Mouse (Mus musculus) MEL-GATA-1-ER (cell line): ENCODE measurements around the gene Tgfbr2.

Experiments
- DNase-seq: peaks from one replicate; pipeline ENCODE4 v3.0.0-alpha.2; 2012; ENCODE audit warnings: low read depth; ENCODE audit errors: extremely low read depth

Gene Tgfbr2

GRCm38 (mm10) chr9:116193889-116194450 lies 18.8 kb upstream of the Tgfbr2 start:
- DNase-seq, result no peak

GRCm38 (mm10) chr9:116193535-116193881 lies 18.3 kb upstream of the Tgfbr2 start:
- no peak for DNase-seq

GRCm38 (mm10) chr9:116192826-116193534 lies 17.8 kb upstream of the Tgfbr2 start:
- no peak for DNase-seq

- no peak for DNase-seq
Measured at GRCm38 (mm10) chr9:116192253-116192652, 17.1 kb upstream of the Tgfbr2 start.

- no peak for DNase-seq
Measured at GRCm38 (mm10) chr9:116189831-116190230, 14.7 kb upstream of the Tgfbr2 start.

GRCm38 (mm10) chr9:116188952-116189666 lies 13.9 kb upstream of the Tgfbr2 start:
- DNase-seq, result no peak

GRCm38 (mm10) chr9:116187181-116187731 lies 12.1 kb upstream of the Tgfbr2 start:
- DNase-seq, result no peak

GRCm38 (mm10) chr9:116184903-116185302 lies 9.7 kb upstream of the Tgfbr2 start:
- DNase-seq, result no peak

GRCm38 (mm10) chr9:116183035-116183434 lies 7.9 kb upstream of the Tgfbr2 start:
- DNase-seq, result no peak

GRCm38 (mm10) chr9:116181608-116182007 lies 6.4 kb upstream of the Tgfbr2 start:
- no peak for DNase-seq

GRCm38 (mm10) chr9:116178151-116178550 lies 3.0 kb upstream of the Tgfbr2 start:
- no peak for DNase-seq

GRCm38 (mm10) chr9:116177108-116177507 lies 1.9 kb upstream of the Tgfbr2 start:
- no peak for DNase-seq

GRCm38 (mm10) chr9:116175488-116176115 lies 442 bp upstream of the Tgfbr2 start:
- DNase-seq, result no peak

GRCm38 (mm10) chr9:116173473-116174170 lies 1.5 kb downstream of the Tgfbr2 start:
- no peak for DNase-seq

GRCm38 (mm10) chr9:116173059-116173458 lies 2.1 kb downstream of the Tgfbr2 start:
- DNase-seq, result no peak

- DNase-seq, result no peak
Measured at GRCm38 (mm10) chr9:116169067-116169466, 6.1 kb downstream of the Tgfbr2 start.

- no peak for DNase-seq
Measured at GRCm38 (mm10) chr9:116167304-116167880, 7.8 kb downstream of the Tgfbr2 start.

- DNase-seq, result no peak
Measured at GRCm38 (mm10) chr9:116166363-116166762, 8.8 kb downstream of the Tgfbr2 start.

GRCm38 (mm10) chr9:116163883-116164282 lies 11.3 kb downstream of the Tgfbr2 start:
- no peak for DNase-seq

- no peak for DNase-seq
Measured at GRCm38 (mm10) chr9:116162866-116163374, 12.2 kb downstream of the Tgfbr2 start.

- DNase-seq, result no peak
Measured at GRCm38 (mm10) chr9:116160860-116161259, 14.3 kb downstream of the Tgfbr2 start.
